Mouse (Mus musculus): ENCODE measurements around the gene Pigf. TPM values are rescaled to one million over a fixed set of nuclear protein-coding genes. Genes with fewer than 3 reads are reported as not detected.

Pigf gene
- polyA plus RNA-seq, 1 experiment from 2014 or later: 15.4 TPM

- Histone ChIP-seq H3K4me3 (no peak overlapping the region), H3K4me1 (replicated peaks) (peaks cover 74% of the 10 kb centered on the region), H3K9me3 (replicated peaks) (no peaks in the 10 kb centered on the region), H3K9ac (no peak overlapping the region), H3K4me2 (0 out of 2 replicates have a peak overlapping the region, but pooled peaks have one; percentile 69), H3K27ac (no peak overlapping the region), H3K36me3 (peaks cover 10% of the 10 kb centered on the region; the same call in 1 of the 2 replicates), H3K27me3 (no peaks in the 10 kb centered on the region)
- ATAC-seq (replicated peaks; ENCODE audit: insufficient number of reproducible peaks, insufficient read depth, low FRiP score, low read depth): no peak
- WGBS: 68% methylated on average over 10 of the region's 10 CpGs
Observed at GRCm38 (mm10) chr17:86966040-86966439, 59.2 kb downstream of the Pigf start.

GRCm38 (mm10) chr17:86965121-86965520, 60.1 kb downstream of the Pigf start:
- peaks cover 4% of the 10 kb centered on the region; the same call in 1 of the 2 replicates for H3K36me3 ChIP-seq

GRCm38 (mm10) chr17:86964502-86964901, 60.7 kb downstream of the Pigf start:
- Histone ChIP-seq H3K36me3 (no peaks in the 10 kb centered on the region), H3K9ac (peak overlapping the region; percentile 98; the same call in 1 of the 2 replicates), H3K9me3 (replicated peaks) (no peaks in the 10 kb centered on the region), H3K4me2 (peak overlapping the region; percentile 69), H3K4me1 (replicated peaks) (peaks cover 75% of the 10 kb centered on the region), H3K27me3 (no peaks in the 10 kb centered on the region), H3K4me3 (peak overlapping the region; percentile 84), H3K27ac (peak overlapping the region; percentile 97)
- ATAC-seq (replicated peaks; ENCODE audit: insufficient number of reproducible peaks, insufficient read depth, low FRiP score, low read depth): peak; percentile 61
- 3% methylated on average over 10 of the region's 10 CpGs for WGBS

More at GRCm38 (mm10) chr17:86965121-86965520, 60.1 kb downstream of the Pigf start:
- H3K4me3 ChIP-seq: peak overlapping the region; percentile 84
- peak overlapping the region; percentile 97 for H3K27ac ChIP-seq
- H3K9me3 ChIP-seq (replicated peaks): no peaks in the 10 kb centered on the region
- WGBS: 80% methylated on average over 8 of the region's 8 CpGs
- ATAC-seq (replicated peaks; ENCODE audit: insufficient number of reproducible peaks, insufficient read depth, low FRiP score, low read depth): no peak
- peaks cover 74% of the 10 kb centered on the region for H3K4me1 ChIP-seq (replicated peaks)
- 0 out of 2 replicates have a peak overlapping the region, but pooled peaks have one; percentile 16 for H3K9ac ChIP-seq
- H3K27me3 ChIP-seq: no peaks in the 10 kb centered on the region
- peak overlapping the region; percentile 69 for H3K4me2 ChIP-seq

GRCm38 (mm10) chr17:86964041-86964440, 61.2 kb downstream of the Pigf start:
- no peaks in the 10 kb centered on the region for H3K27me3 ChIP-seq
- H3K4me3 ChIP-seq: peak overlapping the region; percentile 84
- peak overlapping the region; percentile 97 for H3K27ac ChIP-seq
- peaks cover 74% of the 10 kb centered on the region for H3K4me1 ChIP-seq (replicated peaks)
- H3K9me3 ChIP-seq (replicated peaks): no peaks in the 10 kb centered on the region
- H3K4me2 ChIP-seq: peak overlapping the region; percentile 69
- H3K9ac ChIP-seq: peak overlapping the region; percentile 98
- no peak for ATAC-seq (replicated peaks; ENCODE audit: insufficient number of reproducible peaks, insufficient read depth, low FRiP score, low read depth)
- H3K36me3 ChIP-seq: no peaks in the 10 kb centered on the region
- 3% methylated on average over 6 of the region's 6 CpGs for WGBS

GRCm38 (mm10) chr17:86963586-86963902, 61.7 kb downstream of the Pigf start:
- ATAC-seq (replicated peaks; ENCODE audit: insufficient number of reproducible peaks, insufficient read depth, low FRiP score, low read depth): peak; percentile 9; the same call in 1 of the 2 replicates

GRCm38 (mm10) chr17:86962894-86963585, 62.2 kb downstream of the Pigf start, which contains the start of gene Rhoq:
Gene Rhoq (plus strand): TSS chr17:86963082.
- Histone ChIP-seq H3K36me3 (no peaks in the 10 kb centered on the region), H3K4me2 (peak within 1 kb of the TSS; percentile 69), H3K4me3 (peak within 1 kb of the TSS; percentile 84), H3K9ac (peak within 1 kb of the TSS; percentile 98), H3K27ac (peak within 1 kb of the TSS; percentile 97), H3K27me3 (no peaks in the 10 kb centered on the region), H3K4me1 (replicated peaks) (peaks cover 73% of the 10 kb centered on the region), H3K9me3 (replicated peaks) (no peaks in the 10 kb centered on the region)
- WGBS: under 1% methylated on average over 85 of the region's 86 CpGs
- ATAC-seq (replicated peaks; ENCODE audit: insufficient number of reproducible peaks, insufficient read depth, low FRiP score, low read depth): peak; percentile 88

More at GRCm38 (mm10) chr17:86963586-86963902, 61.7 kb downstream of the Pigf start:
- H3K9me3 ChIP-seq (replicated peaks): no peaks in the 10 kb centered on the region
- H3K27me3 ChIP-seq: no peaks in the 10 kb centered on the region
- peak overlapping the region; percentile 69 for H3K4me2 ChIP-seq
- WGBS: 0% methylated on average over 26 of the region's 26 CpGs
- H3K4me3 ChIP-seq: peak overlapping the region; percentile 84
- H3K36me3 ChIP-seq: no peaks in the 10 kb centered on the region
- H3K4me1 ChIP-seq (replicated peaks): peaks cover 74% of the 10 kb centered on the region
- peak overlapping the region; percentile 97 for H3K27ac ChIP-seq
- H3K9ac ChIP-seq: peak overlapping the region; percentile 98

GRCm38 (mm10) chr17:86962297-86962893, 62.8 kb downstream of the Pigf start:
- Histone ChIP-seq H3K27me3 (no peaks in the 10 kb centered on the region), H3K27ac (peak overlapping the region; percentile 97), H3K36me3 (no peaks in the 10 kb centered on the region), H3K4me1 (replicated peaks) (peaks cover 73% of the 10 kb centered on the region), H3K9ac (peak overlapping the region; percentile 98), H3K9me3 (replicated peaks) (no peaks in the 10 kb centered on the region), H3K4me2 (peak overlapping the region; percentile 69), H3K4me3 (peak overlapping the region; percentile 84)
- under 1% methylated on average over 24 of the region's 24 CpGs for WGBS
- ATAC-seq (replicated peaks; ENCODE audit: insufficient number of reproducible peaks, insufficient read depth, low FRiP score, low read depth): peak; percentile 37

GRCm38 (mm10) chr17:86961301-86961841, 63.8 kb downstream of the Pigf start:
- Histone ChIP-seq H3K27me3 (no peaks in the 10 kb centered on the region), H3K4me2 (peak overlapping the region; percentile 69), H3K9ac (no peak overlapping the region), H3K9me3 (replicated peaks) (no peaks in the 10 kb centered on the region), H3K4me3 (peak overlapping the region; percentile 84), H3K4me1 (replicated peaks) (peaks cover 67% of the 10 kb centered on the region), H3K36me3 (no peaks in the 10 kb centered on the region), H3K27ac (peak overlapping the region; percentile 97)
- ATAC-seq (replicated peaks; ENCODE audit: insufficient number of reproducible peaks, insufficient read depth, low FRiP score, low read depth): no peak
- WGBS: 48% methylated on average over 8 of the region's 8 CpGs

GRCm38 (mm10) chr17:86957968-86958367, 67.2 kb downstream of the Pigf start:
- Histone ChIP-seq H3K4me3 (peak overlapping the region; percentile 12), H3K9ac (no peak overlapping the region), H3K4me2 (peak overlapping the region; percentile 40), H3K36me3 (no peaks in the 10 kb centered on the region), H3K27me3 (no peaks in the 10 kb centered on the region), H3K4me1 (replicated peaks) (peaks cover 48% of the 10 kb centered on the region), H3K9me3 (replicated peaks) (no peaks in the 10 kb centered on the region), H3K27ac (peak overlapping the region; percentile 43)
- no peak for ATAC-seq (replicated peaks; ENCODE audit: insufficient number of reproducible peaks, insufficient read depth, low FRiP score, low read depth)
- WGBS: 62% methylated on average over 14 of the region's 14 CpGs

GRCm38 (mm10) chr17:86957239-86957638, 68.0 kb downstream of the Pigf start:
- H3K27me3 ChIP-seq: no peaks in the 10 kb centered on the region
- WGBS: 75% methylated on average over 5 of the region's 5 CpGs
- no peak overlapping the region for H3K4me3 ChIP-seq
- H3K9me3 ChIP-seq (replicated peaks): no peaks in the 10 kb centered on the region
- H3K4me2 ChIP-seq: no peak overlapping the region; the same call in 1 of the 2 replicates
- peaks cover 48% of the 10 kb centered on the region for H3K4me1 ChIP-seq (replicated peaks)
- no peak for ATAC-seq (replicated peaks; ENCODE audit: insufficient number of reproducible peaks, insufficient read depth, low FRiP score, low read depth)
- H3K9ac ChIP-seq: no peak overlapping the region
- no peaks in the 10 kb centered on the region for H3K36me3 ChIP-seq
- 0 out of 2 replicates have a peak overlapping the region, but pooled peaks have one; percentile 43 for H3K27ac ChIP-seq

GRCm38 (mm10) chr17:86948801-86949200, 76.4 kb downstream of the Pigf start:
- Histone ChIP-seq H3K27me3 (no peaks in the 10 kb centered on the region), H3K4me3 (no peak overlapping the region), H3K36me3 (no peaks in the 10 kb centered on the region), H3K4me2 (no peak overlapping the region), H3K9ac (no peak overlapping the region), H3K27ac (no peak overlapping the region), H3K9me3 (replicated peaks) (no peaks in the 10 kb centered on the region), H3K4me1 (replicated peaks) (no peaks in the 10 kb centered on the region)
- no peak for ATAC-seq (replicated peaks; ENCODE audit: insufficient number of reproducible peaks, insufficient read depth, low FRiP score, low read depth)
- 65% methylated on average over 6 of the region's 6 CpGs for WGBS
